Mouse (Mus musculus): Measurements from ENCODE around the gene Sgms1. TPM values are rescaled to one million over a fixed set of nuclear protein-coding genes. Genes with fewer than 3 reads are reported as not detected.
"Not testable (repeated sequence)": the region's sequence is repeated elsewhere in the genome, so short reads cannot be mapped to it uniquely, and the experiment has no call there.

Sgms1 gene
- total RNA-seq, 1 experiment from 2014 or later, result 57.7 TPM

GRCm38 (mm10) chr19:32360546-32360945 is 29.0 kb downstream of the Sgms1 start:
- no peak for ATAC-seq (replicated peaks; ENCODE audit: low read depth, poor library complexity, severe bottlenecking)

- ATAC-seq (replicated peaks; ENCODE audit: low read depth, poor library complexity, severe bottlenecking), result no peak
Measured at GRCm38 (mm10) chr19:32358699-32359517, 30.6 kb downstream of the Sgms1 start.

GRCm38 (mm10) chr19:32358011-32358410 is 31.5 kb downstream of the Sgms1 start:
- not testable (repeated sequence) for ATAC-seq (replicated peaks; ENCODE audit: low read depth, poor library complexity, severe bottlenecking)

- ATAC-seq (replicated peaks; ENCODE audit: low read depth, poor library complexity, severe bottlenecking), result no peak
Measured at GRCm38 (mm10) chr19:32356166-32356565, 33.3 kb downstream of the Sgms1 start.

GRCm38 (mm10) chr19:32353447-32353846 is 36.1 kb downstream of the Sgms1 start:
- no peak for ATAC-seq (replicated peaks; ENCODE audit: low read depth, poor library complexity, severe bottlenecking)

- peak; percentile 68; the same call in 1 of the 2 replicates for ATAC-seq (replicated peaks; ENCODE audit: low read depth, poor library complexity, severe bottlenecking)
Measured at GRCm38 (mm10) chr19:32348955-32349654, 40.4 kb downstream of the Sgms1 start.

- no peak for ATAC-seq (replicated peaks; ENCODE audit: low read depth, poor library complexity, severe bottlenecking)
Measured at GRCm38 (mm10) chr19:32347491-32347890, 42.0 kb downstream of the Sgms1 start.

- ATAC-seq (replicated peaks; ENCODE audit: low read depth, poor library complexity, severe bottlenecking), result no peak
Measured at GRCm38 (mm10) chr19:32346624-32347341, 42.7 kb downstream of the Sgms1 start.

GRCm38 (mm10) chr19:32346176-32346575 is 43.3 kb downstream of the Sgms1 start:
- no peak for ATAC-seq (replicated peaks; ENCODE audit: low read depth, poor library complexity, severe bottlenecking)

- no peak for ATAC-seq (replicated peaks; ENCODE audit: low read depth, poor library complexity, severe bottlenecking)
Measured at GRCm38 (mm10) chr19:32345181-32345745, 44.3 kb downstream of the Sgms1 start.

GRCm38 (mm10) chr19:32344738-32345121 is 44.8 kb downstream of the Sgms1 start:
- ATAC-seq (replicated peaks; ENCODE audit: low read depth, poor library complexity, severe bottlenecking), result no peak

GRCm38 (mm10) chr19:32343937-32344737 is 45.4 kb downstream of the Sgms1 start:
- ATAC-seq (replicated peaks; ENCODE audit: low read depth, poor library complexity, severe bottlenecking), result no peak

GRCm38 (mm10) chr19:32342436-32342835 is 47.1 kb downstream of the Sgms1 start:
- no peak for ATAC-seq (replicated peaks; ENCODE audit: low read depth, poor library complexity, severe bottlenecking)

GRCm38 (mm10) chr19:32341091-32341490 is 48.4 kb downstream of the Sgms1 start:
- no peak for ATAC-seq (replicated peaks; ENCODE audit: low read depth, poor library complexity, severe bottlenecking)

- ATAC-seq (replicated peaks; ENCODE audit: low read depth, poor library complexity, severe bottlenecking), result 0 out of 2 replicates have a peak, but pooled peaks have one; percentile 15
Measured at GRCm38 (mm10) chr19:32340168-32340567, 49.3 kb downstream of the Sgms1 start.

GRCm38 (mm10) chr19:32337708-32338107 is 51.8 kb downstream of the Sgms1 start:
- ATAC-seq (replicated peaks; ENCODE audit: low read depth, poor library complexity, severe bottlenecking), result no peak

GRCm38 (mm10) chr19:32334751-32335150 is 54.8 kb downstream of the Sgms1 start:
- no peak for ATAC-seq (replicated peaks; ENCODE audit: low read depth, poor library complexity, severe bottlenecking)

- ATAC-seq (replicated peaks; ENCODE audit: low read depth, poor library complexity, severe bottlenecking), result no peak
Measured at GRCm38 (mm10) chr19:32333544-32333943, 56.0 kb downstream of the Sgms1 start.

- no peak for ATAC-seq (replicated peaks; ENCODE audit: low read depth, poor library complexity, severe bottlenecking)
Measured at GRCm38 (mm10) chr19:32332779-32333460, 56.6 kb downstream of the Sgms1 start.

Measured in common myeloid progenitor, adult 5-6 weeks (primary cell).